Mouse (Mus musculus): ENCODE data around the gene 1500015O10Rik. TPM values are rescaled to one million over a fixed set of nuclear protein-coding genes. Genes with fewer than 3 reads are reported as not detected.

1500015O10Rik gene
- polyA plus RNA-seq, 1 experiment: 0.15 TPM

DNA sequence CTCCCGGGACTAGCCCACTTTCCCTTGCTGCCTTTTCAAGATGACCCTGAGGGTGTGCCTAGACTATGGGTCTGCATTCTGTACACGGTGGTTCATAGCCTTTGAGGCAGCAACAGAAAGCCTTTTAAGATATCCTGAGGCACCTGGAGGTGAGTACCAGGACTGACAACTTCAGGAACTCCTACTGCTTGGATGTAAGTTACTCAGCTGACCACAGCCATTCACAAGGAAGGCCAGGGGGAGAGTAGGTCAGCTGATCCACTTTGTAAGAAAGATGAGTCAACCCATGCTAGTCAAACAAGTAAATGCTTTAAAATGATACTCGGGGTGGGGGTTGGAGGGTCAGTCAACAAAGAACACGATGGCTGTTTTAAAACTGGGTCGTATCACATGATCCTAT lies 54.9 kb downstream of the 1500015O10Rik start:
- no peak overlapping the region for H3K4me3 ChIP-seq (ENCODE audit: insufficient read depth, poor library complexity, severe bottlenecking)
- no peaks in the 10 kb centered on the region for H3K27me3 ChIP-seq (ENCODE audit: control insufficient read depth, insufficient read depth, insufficient read length)
- H3K36me3 ChIP-seq (ENCODE audit: control insufficient read depth, insufficient read depth): peaks cover 11% of the 10 kb centered on the region
- no peaks in the 10 kb centered on the region for H3K79me3 ChIP-seq (ENCODE audit: low read depth)
- no peaks in the 10 kb centered on the region for H3K79me2 ChIP-seq (ENCODE audit: control insufficient read depth, insufficient read depth)
- no peak overlapping the region for H3ac ChIP-seq (ENCODE audit: control insufficient read depth, insufficient read length, low read depth)
- TF ChIP-seq MYOD1 (IDR thresholded peaks at IDR 0.05; ENCODE audit: control insufficient read depth, insufficient read length, low read depth) (no peak), MAX (IDR thresholded peaks at IDR 0.05) (no peak), CTCF (IDR thresholded peaks at IDR 0.05; ENCODE audit: control insufficient read depth, insufficient read depth, insufficient read length) (no peak), FOSL1 (IDR thresholded peaks at IDR 0.05; ENCODE audit: insufficient read depth, low read length, poor library complexity, severe bottlenecking) (no peak), CEBPB (IDR thresholded peaks at IDR 0.05; ENCODE audit: low read depth) (no peak), USF1 (IDR thresholded peaks at IDR 0.05; ENCODE audit: low read depth) (no peak), MYOG (IDR thresholded peaks at IDR 0.05; ENCODE audit: control insufficient read depth, extremely low read depth, insufficient read length) (no peak)

DNA sequence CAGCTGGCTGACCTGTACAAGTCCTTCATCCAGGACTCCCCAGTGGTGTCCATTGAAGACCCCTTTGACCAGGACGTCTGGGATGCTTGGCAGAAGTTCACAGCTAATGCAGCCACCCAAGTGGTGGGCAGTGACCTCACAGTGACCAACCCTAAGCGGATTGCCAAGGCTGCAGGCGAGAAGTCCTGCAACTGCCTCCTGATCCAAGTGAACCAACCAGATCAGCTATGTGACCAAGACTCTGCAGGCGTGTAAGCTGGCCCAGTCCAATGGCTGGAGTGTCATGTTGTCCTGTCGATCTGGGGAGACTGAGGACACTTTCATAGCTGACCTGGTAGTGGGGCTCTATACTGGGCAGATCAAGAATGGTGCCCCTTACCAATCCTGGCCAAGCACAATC lies 56.3 kb downstream of the 1500015O10Rik start:
- Histone ChIP-seq H3K79me3 (ENCODE audit: low read depth) (no peaks in the 10 kb centered on the region), H3K79me2 (ENCODE audit: control insufficient read depth, insufficient read depth) (no peaks in the 10 kb centered on the region), H3K27me3 (ENCODE audit: control insufficient read depth, insufficient read depth, insufficient read length) (no peaks in the 10 kb centered on the region)

DNA sequence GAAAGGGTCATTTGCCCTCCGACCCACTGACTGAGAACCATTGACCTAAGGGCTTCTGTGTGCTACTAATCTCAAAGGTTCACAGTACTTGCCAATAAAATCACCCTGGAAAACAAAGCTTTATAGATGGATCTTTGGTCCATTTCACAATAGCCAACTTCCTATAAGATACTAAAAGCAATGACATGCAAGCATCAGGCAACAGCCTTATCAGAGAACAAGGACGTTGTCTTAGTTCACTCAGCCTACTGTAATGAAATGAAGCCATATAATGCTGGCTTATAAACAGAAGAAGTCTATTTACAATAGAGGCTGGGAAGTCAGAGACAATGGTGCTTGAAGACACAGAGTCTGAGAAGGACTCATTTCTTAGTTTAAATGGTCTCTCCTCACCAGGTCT lies 59.4 kb downstream of the 1500015O10Rik start:
- H3ac ChIP-seq (ENCODE audit: control insufficient read depth, insufficient read length, low read depth): no peak overlapping the region
- H3K79me2 ChIP-seq (ENCODE audit: control insufficient read depth, insufficient read depth): no peaks in the 10 kb centered on the region
- no peak overlapping the region for H3K4me3 ChIP-seq (ENCODE audit: insufficient read depth, poor library complexity, severe bottlenecking)
- H3K79me3 ChIP-seq (ENCODE audit: low read depth): no peaks in the 10 kb centered on the region
- no peaks in the 10 kb centered on the region for H3K27me3 ChIP-seq (ENCODE audit: control insufficient read depth, insufficient read depth, insufficient read length)
- no peak for TF ChIP-seq USF1 (IDR thresholded peaks at IDR 0.05; ENCODE audit: low read depth)
- no peak for TF ChIP-seq FOSL1 (IDR thresholded peaks at IDR 0.05; ENCODE audit: insufficient read depth, low read length, poor library complexity, severe bottlenecking)
- no peak for TF ChIP-seq CEBPB (IDR thresholded peaks at IDR 0.05; ENCODE audit: low read depth)
- no peak for TF ChIP-seq CTCF (IDR thresholded peaks at IDR 0.05; ENCODE audit: control insufficient read depth, insufficient read depth, insufficient read length)
- no peak for TF ChIP-seq MYOG (IDR thresholded peaks at IDR 0.05; ENCODE audit: control insufficient read depth, extremely low read depth, insufficient read length)
- TF ChIP-seq MAX (IDR thresholded peaks at IDR 0.05): no peak
- no peak for TF ChIP-seq MYOD1 (IDR thresholded peaks at IDR 0.05; ENCODE audit: control insufficient read depth, insufficient read length, low read depth)
- peaks cover 8% of the 10 kb centered on the region for H3K36me3 ChIP-seq (ENCODE audit: control insufficient read depth, insufficient read depth)

More for the DNA sequence above, 56.3 kb downstream of the 1500015O10Rik start:
- TF ChIP-seq MYOG (IDR thresholded peaks at IDR 0.05; ENCODE audit: control insufficient read depth, extremely low read depth, insufficient read length): no peak
- TF ChIP-seq FOSL1 (IDR thresholded peaks at IDR 0.05; ENCODE audit: insufficient read depth, low read length, poor library complexity, severe bottlenecking): no peak
- TF ChIP-seq MAX (IDR thresholded peaks at IDR 0.05): no peak
- TF ChIP-seq CEBPB (IDR thresholded peaks at IDR 0.05; ENCODE audit: low read depth): no peak
- no peak for TF ChIP-seq MYOD1 (IDR thresholded peaks at IDR 0.05; ENCODE audit: control insufficient read depth, insufficient read length, low read depth)
- no peak for TF ChIP-seq CTCF (IDR thresholded peaks at IDR 0.05; ENCODE audit: control insufficient read depth, insufficient read depth, insufficient read length)
- TF ChIP-seq USF1 (IDR thresholded peaks at IDR 0.05; ENCODE audit: low read depth): no peak
- Histone ChIP-seq H3ac (ENCODE audit: control insufficient read depth, insufficient read length, low read depth) (no peak overlapping the region), H3K36me3 (ENCODE audit: control insufficient read depth, insufficient read depth) (peaks cover 11% of the 10 kb centered on the region), H3K4me3 (ENCODE audit: insufficient read depth, poor library complexity, severe bottlenecking) (no peak overlapping the region)

Other genes starting within 250 kb of the 1500015O10Rik start
- 38.8 TPM for gene Uxs1, start 97.2 kb downstream of the 1500015O10Rik start, polyA plus RNA-seq (2012; fragmentation: generic; extraction: Trizol)
- gene Tpp2, start 203.0 kb downstream of the 1500015O10Rik start, polyA plus RNA-seq (2012; fragmentation: generic; extraction: Trizol): 15.8 TPM